Mouse (Mus musculus) urinary bladder, adult 2 months (tissue): ENCODE results near the gene Uba52. TPM values are rescaled to one million over a fixed set of nuclear protein-coding genes. Genes with fewer than 3 reads are reported as not detected.

Experiments used
- DNase-seq: peaks from one replicate; pipeline ENCODE4 v3.0.0; 2022; ENCODE audit warnings: low spot score
- polyA plus RNA-seq: library from polyadenylated mRNA; depleted of rRNA; stranded (reverse); fragments of >200 nt; gene quantifications from 2 replicates; pipeline ENCODE4 v1.2.3, GENCODE M21; 2012

Gene Uba52
- polyA plus RNA-seq, 1 experiment: 881 TPM

DNA sequence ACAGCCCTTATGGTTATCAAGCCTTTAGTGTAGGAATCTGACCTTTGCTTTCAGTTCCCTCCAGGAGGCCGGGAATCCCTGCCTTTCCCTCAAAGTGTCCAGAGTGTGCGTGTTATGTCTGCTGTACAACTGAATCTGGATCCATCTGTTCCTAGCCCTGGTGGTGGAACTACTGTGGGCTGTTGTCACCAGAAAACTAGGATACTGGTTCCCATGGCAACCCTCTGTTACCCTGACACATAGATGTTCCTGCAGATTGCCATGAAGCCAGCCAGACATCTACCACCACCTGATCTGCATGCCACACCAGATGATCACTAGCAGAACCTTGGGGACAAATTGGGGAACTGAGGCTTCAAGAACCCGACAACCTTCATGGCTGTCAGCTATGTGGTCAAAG lies 28.7 kb downstream of the Uba52 start:
- no peak for DNase-seq

DNA sequence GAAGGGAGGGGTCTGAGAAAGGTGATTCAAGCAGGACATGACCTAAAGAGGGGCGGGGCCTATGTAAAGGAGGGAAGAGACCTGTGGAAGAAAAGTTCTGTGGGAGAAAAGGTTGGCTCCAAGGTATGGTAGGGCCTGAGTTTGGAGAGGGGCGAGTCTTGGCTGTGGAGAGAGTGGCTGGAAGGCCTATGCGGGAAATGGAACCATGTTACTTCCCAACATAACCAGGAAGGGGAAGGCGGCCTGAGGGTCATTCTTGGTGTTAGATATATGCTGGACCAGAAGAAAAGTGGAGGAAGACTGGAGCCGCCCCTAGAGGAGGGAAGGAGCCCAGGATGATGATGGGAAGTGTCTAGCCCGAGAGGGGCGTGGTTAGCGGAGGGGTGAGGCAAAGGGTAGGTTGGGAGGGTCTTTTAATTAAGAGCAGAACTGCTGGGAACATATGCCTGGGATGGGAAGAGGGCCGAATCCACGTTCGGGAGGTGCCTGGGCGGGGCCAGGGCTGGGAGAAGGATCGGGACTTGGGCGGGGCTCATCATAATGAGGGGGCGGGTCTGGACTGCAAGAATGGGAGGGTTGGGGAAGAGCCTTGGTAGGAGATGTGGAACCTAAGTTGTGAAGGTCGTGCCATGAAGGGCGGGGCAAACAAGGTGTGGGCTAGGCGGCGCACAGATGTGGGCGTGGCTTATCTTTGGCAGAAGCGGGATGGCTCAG lies 33.2 kb downstream of the Uba52 start:
- no peak for DNase-seq

DNA sequence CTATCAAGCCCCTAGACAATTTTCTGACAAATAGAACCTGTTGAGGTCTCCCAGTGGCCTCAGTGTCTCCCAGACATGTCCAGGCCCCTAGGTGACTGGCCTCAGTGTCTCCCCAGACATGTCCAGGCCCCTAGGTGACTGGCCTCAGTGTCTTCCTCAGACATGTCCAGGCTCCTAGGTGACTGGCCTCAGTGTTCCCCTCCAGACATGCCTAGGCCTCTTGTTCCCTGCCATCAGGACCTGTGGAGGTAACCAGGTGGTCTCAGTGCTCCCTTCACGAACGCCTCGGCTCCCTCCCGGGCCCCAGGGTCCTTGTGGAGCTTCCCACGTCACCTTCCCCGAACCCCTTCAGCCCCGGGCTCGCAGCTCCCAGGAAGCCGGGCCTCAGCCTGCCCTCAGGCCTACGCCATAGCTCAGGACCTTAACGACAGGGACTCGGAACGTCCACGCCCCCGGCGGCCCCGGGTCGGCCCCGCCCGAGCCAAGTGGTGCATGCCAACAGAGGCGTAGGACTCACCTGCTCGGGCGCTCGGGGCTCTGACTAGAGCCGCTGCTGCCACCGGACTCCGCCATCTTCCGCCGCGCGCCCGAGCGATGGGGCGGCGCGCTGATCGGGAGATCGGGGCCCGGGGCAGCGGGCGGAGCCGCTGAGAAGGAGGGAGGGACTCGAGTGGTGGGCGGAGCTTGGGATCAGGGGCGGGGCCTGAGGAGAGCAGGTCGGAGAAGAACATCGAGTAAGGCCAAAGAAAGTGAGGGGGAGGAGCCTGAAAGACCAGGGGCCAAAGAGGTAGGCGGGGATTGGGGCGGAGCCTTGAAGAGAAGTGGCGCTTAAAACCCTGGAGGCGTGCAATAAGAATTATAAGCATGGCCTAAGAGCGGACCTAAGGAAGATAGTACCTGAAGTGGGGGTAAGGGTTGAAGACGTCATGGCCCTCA lies 34.0 kb downstream of the Uba52 start, which contains the start of gene Klhl26:
Gene Klhl26, minus strand, starts transcription at position 636 of the 936 bp plus-strand sequence.
- DNase-seq: peak; percentile 88

GRCm38 (mm10) chr8:70471856-70472255 lies 38.7 kb downstream of the Uba52 start:
- DNase-seq: no peak

GRCm38 (mm10) chr8:70469938-70470337 lies 40.7 kb downstream of the Uba52 start:
- no peak for DNase-seq

GRCm38 (mm10) chr8:70469295-70469916 lies 41.2 kb downstream of the Uba52 start:
- no peak for DNase-seq

GRCm38 (mm10) chr8:70468733-70469132 lies 41.9 kb downstream of the Uba52 start:
- no peak for DNase-seq

- DNase-seq: no peak
Measured at GRCm38 (mm10) chr8:70467907-70468306, 42.7 kb downstream of the Uba52 start.

DNA sequence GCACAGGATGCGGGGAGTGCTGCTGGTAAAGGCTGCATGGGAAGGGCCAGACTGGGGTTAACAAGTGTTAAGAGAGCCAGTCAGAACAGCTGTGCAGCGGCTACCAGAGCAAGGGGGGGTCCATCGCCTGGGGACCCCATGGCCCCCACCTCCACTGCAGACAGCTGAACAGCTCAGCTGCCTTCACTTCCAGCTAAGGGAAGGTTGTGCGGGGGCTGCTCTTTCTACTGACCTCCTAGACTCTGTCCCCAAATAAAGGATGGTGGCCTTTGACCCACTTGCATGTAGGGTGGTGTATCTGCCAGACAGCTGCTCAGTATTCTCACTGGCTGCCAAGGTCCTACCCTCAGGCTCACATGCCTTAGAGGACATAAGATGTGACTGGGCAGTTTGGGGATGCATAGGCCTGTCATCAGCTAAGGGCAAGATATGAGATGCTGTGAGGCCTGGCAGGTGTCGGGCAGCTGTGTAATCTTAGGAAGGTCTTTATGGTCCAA lies 43.3 kb downstream of the Uba52 start:
- no peak for DNase-seq

GRCm38 (mm10) chr8:70466771-70467170 lies 43.8 kb downstream of the Uba52 start:
- no peak for DNase-seq

DNA sequence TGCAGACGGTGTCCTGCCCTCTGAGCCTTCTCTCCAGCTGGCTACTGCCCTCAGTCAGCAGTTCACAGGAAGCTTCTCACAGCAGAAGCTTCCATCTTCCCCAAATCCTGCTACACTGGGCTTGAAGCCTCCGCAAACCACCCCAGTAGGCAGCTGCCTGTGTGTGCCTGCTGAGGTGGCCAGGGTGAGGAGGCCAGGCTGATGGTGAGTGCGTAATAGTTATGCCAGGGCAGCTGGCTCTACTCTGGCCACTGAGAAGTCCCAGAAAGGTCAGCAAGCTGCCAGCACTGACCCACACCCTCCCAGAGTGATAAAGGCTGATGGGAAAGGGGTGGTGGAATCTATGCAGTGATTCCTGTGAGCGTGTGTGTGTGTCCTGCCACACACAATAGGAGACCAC lies 44.3 kb downstream of the Uba52 start:
- DNase-seq: no peak

DNA sequence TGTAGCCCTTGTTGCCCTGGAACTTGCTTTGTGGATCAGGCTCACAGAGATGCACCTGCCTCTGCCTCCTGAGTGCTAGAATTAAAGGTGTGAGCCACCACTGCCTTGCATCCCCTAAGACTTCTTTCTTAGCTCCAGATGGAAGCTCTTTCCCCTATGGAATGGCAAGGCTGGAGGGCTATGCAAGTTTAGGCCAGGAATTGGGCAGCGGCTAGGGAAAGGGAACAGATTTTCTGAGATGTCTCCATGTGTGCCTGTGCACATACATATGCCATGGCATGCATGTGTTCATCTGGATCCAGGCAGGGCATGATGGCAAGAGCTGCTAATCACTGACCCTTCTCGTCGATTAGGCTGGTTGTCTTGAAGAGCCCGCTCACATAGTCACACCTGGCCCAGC lies 44.9 kb downstream of the Uba52 start:
- DNase-seq: no peak

DNA sequence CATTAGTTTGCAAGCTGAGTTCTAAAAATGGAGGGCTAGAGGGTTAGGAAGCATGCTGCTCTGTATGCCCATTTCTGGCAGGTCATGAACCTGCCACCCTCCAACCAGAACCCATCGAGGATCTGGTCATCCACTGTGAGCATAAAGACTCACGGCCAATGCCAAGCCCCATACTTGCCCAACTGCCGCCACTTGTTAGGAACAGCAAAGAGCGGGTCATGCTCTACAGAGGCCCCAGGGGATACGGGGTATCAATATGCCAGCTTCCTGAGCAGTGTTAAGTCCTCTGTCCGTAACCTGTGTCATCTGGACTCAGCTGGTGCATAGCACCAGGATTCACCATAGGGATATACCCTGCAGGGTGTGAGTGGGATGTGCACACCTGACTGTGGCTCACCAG lies 46.4 kb downstream of the Uba52 start:
- no peak for DNase-seq

- DNase-seq: no peak
Measured at GRCm38 (mm10) chr8:70463306-70463705, 47.3 kb downstream of the Uba52 start.

- DNase-seq: no peak
Measured at GRCm38 (mm10) chr8:70462516-70462813, 48.1 kb downstream of the Uba52 start.

- no peak for DNase-seq
Measured at GRCm38 (mm10) chr8:70461765-70462515, 48.7 kb downstream of the Uba52 start.

DNA sequence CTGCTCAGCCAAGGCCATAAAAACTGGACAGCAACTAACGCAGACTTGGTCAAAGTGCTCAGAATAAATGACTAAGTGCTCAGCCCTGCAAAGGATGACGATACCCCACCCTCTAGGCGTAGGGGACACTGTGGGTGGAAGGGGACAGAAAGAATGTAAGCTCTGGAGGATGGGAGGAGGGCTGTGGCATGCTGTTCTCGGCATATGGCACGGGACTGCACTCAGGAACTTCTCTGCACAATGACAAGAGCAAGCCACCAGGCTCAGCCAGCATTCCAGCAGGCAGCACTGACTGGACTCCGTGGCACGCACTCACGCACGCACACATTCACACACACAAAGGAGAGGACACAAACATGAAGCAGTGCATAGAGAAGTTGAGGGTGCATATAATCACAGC lies 50.0 kb downstream of the Uba52 start:
- DNase-seq: no peak

DNA sequence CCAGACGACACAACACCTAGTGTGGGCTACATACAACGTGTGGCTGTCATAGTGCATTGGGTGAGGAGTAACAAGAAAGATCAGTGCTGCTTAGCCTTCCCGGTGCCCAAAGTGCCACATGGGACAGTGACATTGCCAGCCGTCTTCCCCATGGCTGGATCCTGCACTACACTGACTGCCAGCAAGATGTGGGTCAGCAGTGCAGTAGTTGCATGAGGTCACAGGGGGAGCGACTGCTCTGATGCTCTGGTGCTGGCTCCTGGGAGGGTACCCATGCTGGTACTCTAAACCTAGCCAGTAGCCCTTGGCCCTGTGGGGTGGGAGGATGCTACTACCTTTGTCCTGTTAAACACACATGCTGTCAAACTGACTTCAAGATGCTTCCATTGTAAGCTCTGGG lies 50.4 kb downstream of the Uba52 start:
- DNase-seq: no peak

GRCm38 (mm10) chr8:70459636-70460035 lies 51.0 kb downstream of the Uba52 start:
- no peak for DNase-seq

- DNase-seq: no peak
Measured at GRCm38 (mm10) chr8:70458462-70458861, 52.1 kb downstream of the Uba52 start.
